Mouse (Mus musculus) lung, postnatal 4 days (tissue): ENCODE measurements around the gene Lhfp.

Experiments used
- DNase-seq, 2 experiments: peaks; one replicate each; pipeline ENCODE4 v3.0.0; 2021

The Lhfp gene

DNA sequence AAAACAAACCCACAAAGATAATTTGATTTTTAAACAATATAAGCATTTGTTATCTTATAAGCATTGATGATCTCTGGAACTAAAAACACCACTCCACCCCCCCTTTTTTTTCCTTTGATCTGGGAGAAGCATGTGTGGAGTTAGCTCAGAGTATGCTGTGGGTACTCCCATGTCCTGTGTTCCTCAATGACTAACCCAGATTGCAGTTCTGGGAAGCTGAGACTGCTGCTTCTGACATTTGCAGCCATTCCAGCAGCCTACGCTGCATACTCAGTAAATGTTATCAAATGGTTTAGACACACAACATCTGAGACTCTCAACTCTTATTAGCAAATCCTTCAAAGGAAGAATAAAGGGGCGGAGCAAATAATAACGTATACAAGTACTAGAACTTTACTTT, 128.2 kb downstream of the Lhfp start:
- DNase-seq: no peak

- no peak for DNase-seq
Observed at GRCm38 (mm10) chr3:53173310-53174063, 132.2 kb downstream of the Lhfp start.

- DNase-seq: no peak
Observed at GRCm38 (mm10) chr3:53179936-53180335, 138.6 kb downstream of the Lhfp start.

- no peak for DNase-seq
Observed at GRCm38 (mm10) chr3:53185439-53185838, 144.1 kb downstream of the Lhfp start.

GRCm38 (mm10) chr3:53193441-53193840, 152.1 kb downstream of the Lhfp start:
- no peak for DNase-seq

GRCm38 (mm10) chr3:53195666-53196107, 154.4 kb downstream of the Lhfp start:
- no peak for DNase-seq

GRCm38 (mm10) chr3:53200175-53200574, 158.8 kb downstream of the Lhfp start:
- DNase-seq: no peak

GRCm38 (mm10) chr3:53200853-53201252, 159.5 kb downstream of the Lhfp start:
- DNase-seq: no peak

- peak; percentile 57 to 59 for DNase-seq
Observed at GRCm38 (mm10) chr3:53201670-53202069, 160.3 kb downstream of the Lhfp start.

GRCm38 (mm10) chr3:53202184-53202583, 160.9 kb downstream of the Lhfp start:
- peak in 1 of 2 experiments; percentile 35 for DNase-seq

DNA sequence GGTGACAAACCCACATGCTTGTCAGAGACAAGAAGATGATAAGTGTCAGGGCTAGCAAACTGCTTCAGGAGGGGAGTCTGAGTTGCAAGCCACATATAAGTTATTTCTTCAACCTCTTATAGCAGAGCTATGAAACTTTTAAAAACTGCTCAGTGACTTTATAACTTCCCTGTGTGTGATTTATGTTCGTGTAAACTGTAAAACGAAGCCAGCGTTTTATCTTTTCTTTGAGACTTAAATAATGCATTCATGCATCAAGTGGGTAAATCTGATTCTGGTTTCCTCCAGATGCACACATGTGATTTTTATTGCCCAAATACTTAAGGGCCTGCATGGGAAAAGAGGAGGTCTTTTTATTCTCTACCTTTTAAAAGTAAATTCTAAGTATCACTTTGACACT, 161.4 kb downstream of the Lhfp start:
- no peak for DNase-seq

- no peak for DNase-seq
Observed at GRCm38 (mm10) chr3:53203656-53204055, 162.3 kb downstream of the Lhfp start.

- no peak for DNase-seq
Observed at GRCm38 (mm10) chr3:53204348-53204984, 163.1 kb downstream of the Lhfp start.

DNA sequence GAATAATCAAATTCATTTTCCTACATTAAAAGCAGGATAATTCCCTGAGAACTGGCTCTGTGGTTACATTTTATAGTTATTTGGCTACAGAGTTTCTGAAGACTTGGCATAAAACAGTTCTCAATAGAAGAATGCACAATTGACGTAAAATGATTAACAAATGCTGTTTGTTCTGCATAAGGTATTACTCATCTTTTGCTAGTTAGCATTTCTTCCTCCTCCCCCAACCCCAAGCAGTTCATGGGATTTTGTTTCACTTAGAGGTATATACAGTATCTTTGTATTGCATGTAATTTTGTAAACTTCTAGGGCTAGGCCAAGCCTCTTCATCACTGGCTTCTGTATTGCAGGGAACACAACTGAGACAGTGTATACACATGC, 163.6 kb downstream of the Lhfp start:
- DNase-seq: no peak

GRCm38 (mm10) chr3:53205706-53206105, 164.4 kb downstream of the Lhfp start:
- DNase-seq: no peak

DNA sequence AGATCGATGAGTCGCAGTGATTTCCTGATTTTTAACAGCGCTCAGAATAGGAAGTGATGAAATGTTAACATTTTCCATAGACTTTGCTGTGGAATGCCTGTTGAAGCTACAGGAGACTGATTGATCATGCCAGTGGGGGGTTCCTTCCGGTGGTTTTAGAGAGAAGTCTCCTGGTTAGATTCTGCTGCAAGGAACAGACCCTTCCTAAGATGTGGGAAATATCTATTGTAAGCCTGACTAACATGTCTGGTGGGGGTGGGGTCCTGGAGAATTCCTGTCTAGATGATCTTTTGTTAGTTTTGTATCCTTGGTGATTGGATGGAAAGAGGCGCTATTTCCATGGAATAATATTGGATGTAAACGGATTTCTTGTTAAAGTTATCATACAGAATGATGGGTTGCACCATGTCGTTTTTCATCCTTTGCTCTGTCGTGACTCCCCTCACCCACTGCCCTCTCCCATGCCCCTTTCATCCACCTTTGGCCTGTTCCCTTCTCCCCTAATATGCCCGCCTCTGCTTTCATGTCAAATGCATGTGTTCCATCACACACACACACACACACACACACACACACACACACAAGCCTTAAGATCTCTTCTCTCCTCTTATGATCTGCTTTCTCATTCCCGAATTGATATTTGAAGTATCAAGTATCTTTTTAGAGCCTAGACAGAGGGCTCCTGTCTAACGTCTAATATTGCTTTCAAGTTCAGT, 165.3 kb downstream of the Lhfp start:
- no peak for DNase-seq

- DNase-seq: no peak
Observed at GRCm38 (mm10) chr3:53207225-53207528, 165.8 kb downstream of the Lhfp start.

DNA sequence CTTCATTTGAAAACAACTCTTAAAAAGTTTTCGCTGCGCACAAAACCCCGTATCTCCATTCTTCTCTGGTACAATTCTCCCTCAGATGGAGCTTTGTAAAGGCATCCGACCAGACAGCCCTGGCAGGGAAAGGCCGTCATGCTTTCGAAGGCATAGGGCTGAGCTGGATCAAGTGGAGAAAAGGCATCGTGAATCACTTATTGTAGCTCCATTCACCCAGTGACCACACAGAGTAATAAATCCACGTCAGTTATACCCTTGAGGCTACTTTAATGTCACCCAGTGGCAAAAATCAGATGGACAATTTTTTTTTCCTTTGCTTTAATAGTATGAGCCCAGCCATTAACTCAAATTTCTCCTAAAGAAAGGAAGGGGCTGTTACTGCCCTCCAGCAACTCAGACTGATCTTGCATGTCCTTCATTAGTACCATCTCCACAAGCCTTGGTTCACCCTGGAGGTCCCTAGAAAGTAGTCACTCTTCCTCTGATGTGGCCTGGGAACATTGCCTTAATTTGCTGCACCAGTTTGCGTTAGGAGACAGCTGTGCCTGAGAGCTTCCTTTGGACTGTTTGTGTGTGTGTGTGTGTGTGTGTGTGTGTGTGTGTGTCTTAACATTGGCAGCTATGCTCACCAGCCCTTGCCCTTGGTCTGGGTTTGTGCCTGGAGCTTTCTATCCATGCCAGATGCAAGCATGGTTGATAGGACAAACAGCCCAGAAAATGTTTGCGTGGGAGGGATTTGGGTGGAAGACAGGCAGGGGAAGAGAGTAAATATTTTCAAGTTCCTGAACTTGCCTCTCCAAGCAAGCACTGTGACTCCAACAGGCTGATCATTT, 169.6 kb downstream of the Lhfp start:
- peak; percentile 43 to 62 for DNase-seq

- no peak for DNase-seq
Observed at GRCm38 (mm10) chr3:53212599-53212998, 171.3 kb downstream of the Lhfp start.

GRCm38 (mm10) chr3:53213346-53213745, 172.0 kb downstream of the Lhfp start:
- DNase-seq: no peak

DNA sequence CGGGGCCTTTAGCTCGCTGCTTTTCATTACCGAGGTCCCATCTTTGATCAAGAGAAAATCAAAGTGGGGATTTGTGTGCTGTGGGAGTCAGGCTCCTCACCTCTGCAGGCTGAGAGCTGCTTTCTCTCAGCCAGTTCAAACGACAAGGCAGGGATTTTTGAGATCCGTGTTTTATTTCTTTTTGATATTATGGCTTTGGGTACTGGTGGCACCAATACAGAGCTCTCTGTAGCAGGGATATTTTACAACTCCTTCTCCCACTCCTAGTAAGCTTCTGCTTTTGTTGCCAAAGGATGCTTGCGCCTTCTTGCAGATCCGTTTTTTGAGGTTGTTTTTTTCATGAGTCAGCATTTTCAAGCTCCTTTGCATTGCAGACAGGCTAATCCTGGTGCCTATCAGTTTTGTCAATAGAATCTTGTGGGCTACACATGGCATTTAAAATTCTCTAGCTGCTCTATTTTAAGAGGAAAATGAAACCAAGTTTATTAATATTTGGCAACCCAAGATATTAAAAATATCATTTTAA, 172.5 kb downstream of the Lhfp start:
- DNase-seq: no peak

- no peak for DNase-seq
Observed at GRCm38 (mm10) chr3:53214386-53214785, 173.1 kb downstream of the Lhfp start.

DNA sequence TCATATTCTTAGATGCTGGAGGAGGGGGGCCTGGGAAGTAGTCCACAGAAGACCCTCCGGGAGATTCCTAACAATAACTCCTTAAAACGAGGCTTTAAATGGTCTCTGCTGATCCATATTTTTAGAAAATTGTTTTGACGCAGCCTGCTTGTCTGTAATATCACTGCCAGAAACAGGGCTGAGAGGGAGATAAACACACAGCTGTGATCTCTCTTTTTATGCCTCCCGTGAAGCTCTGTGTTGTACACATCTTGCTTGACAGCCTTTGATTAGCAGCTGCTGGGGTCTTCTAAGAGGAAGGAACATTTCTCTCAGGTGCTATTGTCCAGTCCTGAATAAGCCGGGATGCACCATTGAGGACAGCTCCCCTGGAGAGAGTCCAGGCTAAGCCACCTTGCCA, 176.4 kb downstream of the Lhfp start:
- DNase-seq: no peak
